Mouse (Mus musculus): ENCODE data around the gene Hoxb5. TPM values are rescaled to one million over a fixed set of nuclear protein-coding genes. Genes with fewer than 3 reads are reported as not detected.

Gene Hoxb5
- total RNA-seq, 2 experiments from 2014 or later: 26.5 to 27.8 TPM

GRCm38 (mm10) chr11:96334998-96335397 is 31.9 kb downstream of the Hoxb5 start:
- DNase-seq (ENCODE audit: low spot score in 2 of 2): no peak

- no peak for DNase-seq (ENCODE audit: low spot score in 2 of 2)
Measured at GRCm38 (mm10) chr11:96336597-96336996, 33.5 kb downstream of the Hoxb5 start.

GRCm38 (mm10) chr11:96337026-96337425 is 33.9 kb downstream of the Hoxb5 start:
- no peak for DNase-seq (ENCODE audit: low spot score in 2 of 2)

- no peak for DNase-seq (ENCODE audit: low spot score in 2 of 2)
Measured at GRCm38 (mm10) chr11:96338957-96339855, 36.1 kb downstream of the Hoxb5 start.

- no peak for DNase-seq (ENCODE audit: low spot score in 2 of 2)
Measured at GRCm38 (mm10) chr11:96340698-96341365, 37.7 kb downstream of the Hoxb5 start.

- no peak for DNase-seq (ENCODE audit: low spot score in 2 of 2)
Measured at GRCm38 (mm10) chr11:96341701-96342575, 38.8 kb downstream of the Hoxb5 start.

- no peak for DNase-seq (ENCODE audit: low spot score in 2 of 2)
Measured at GRCm38 (mm10) chr11:96342576-96342930, 39.4 kb downstream of the Hoxb5 start.

- DNase-seq (ENCODE audit: low spot score in 2 of 2): no peak
Measured at GRCm38 (mm10) chr11:96343206-96343745, 40.1 kb downstream of the Hoxb5 start.

- no peak for DNase-seq (ENCODE audit: low spot score in 2 of 2)
Measured at GRCm38 (mm10) chr11:96344061-96344877, 41.1 kb downstream of the Hoxb5 start.

- DNase-seq (ENCODE audit: low spot score in 2 of 2): no peak
Measured at GRCm38 (mm10) chr11:96344878-96345159, 41.7 kb downstream of the Hoxb5 start.

GRCm38 (mm10) chr11:96345220-96345892 is 42.2 kb downstream of the Hoxb5 start:
- no peak for DNase-seq (ENCODE audit: low spot score in 2 of 2)

GRCm38 (mm10) chr11:96345893-96346806 is 43.0 kb downstream of the Hoxb5 start:
- DNase-seq (ENCODE audit: low spot score in 2 of 2): no peak

- no peak for DNase-seq (ENCODE audit: low spot score in 2 of 2)
Measured at GRCm38 (mm10) chr11:96346916-96347520, 43.9 kb downstream of the Hoxb5 start.

- DNase-seq (ENCODE audit: low spot score in 2 of 2): no peak
Measured at GRCm38 (mm10) chr11:96347717-96348116, 44.6 kb downstream of the Hoxb5 start.

GRCm38 (mm10) chr11:96348141-96348928 is 45.2 kb downstream of the Hoxb5 start:
- DNase-seq (ENCODE audit: low spot score in 2 of 2): no peak

- DNase-seq (ENCODE audit: low spot score in 2 of 2): no peak
Measured at GRCm38 (mm10) chr11:96348988-96349387, 45.9 kb downstream of the Hoxb5 start.

GRCm38 (mm10) chr11:96349491-96350340 is 46.6 kb downstream of the Hoxb5 start:
- DNase-seq (ENCODE audit: low spot score in 2 of 2): no peak

All from adrenal gland, postnatal 4 days (tissue).